Mouse (Mus musculus): ENCODE results near the gene Defb36.

DNA sequence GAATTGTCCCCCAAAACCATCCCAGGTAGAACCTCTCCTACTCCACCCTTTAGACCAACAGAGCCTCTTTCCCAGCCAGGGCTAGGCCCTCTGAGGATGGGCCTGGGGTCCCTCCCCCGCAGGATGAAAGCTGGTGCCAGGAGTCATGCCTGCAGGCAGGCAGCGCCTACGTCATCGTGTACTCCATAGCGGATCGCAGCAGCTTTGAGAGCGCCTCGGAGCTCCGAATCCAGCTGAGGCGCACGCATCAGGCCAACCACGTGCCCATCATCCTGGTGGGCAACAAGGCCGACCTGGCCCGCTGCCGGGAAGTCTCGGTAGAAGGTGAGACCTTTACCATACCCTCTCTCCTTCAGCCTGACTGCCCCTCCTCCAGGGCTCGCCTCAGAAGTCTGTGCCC lies 29.2 kb downstream of the Defb36 start:
- TF ChIP-seq CTCF (IDR thresholded peaks at IDR 0.05; ENCODE audit: insufficient read depth, low read length) (no peak), POLR2A (IDR thresholded peaks at IDR 0.05; ENCODE audit: borderline replicate concordance, extremely low read depth, low read depth, low read length) (no peak)

Data from lung, adult 2 months (tissue).